Mouse (Mus musculus): ENCODE data around the gene Trim11. TPM values are rescaled to one million over a fixed set of nuclear protein-coding genes. Genes with fewer than 3 reads are reported as not detected.

Trim11 gene
- polyA plus RNA-seq, 1 experiment: 25.9 TPM

GRCm38 (mm10) chr11:58964216-58964615 is 13.7 kb upstream of the Trim11 start:
- Histone ChIP-seq H3K4me1 (ENCODE audit: control insufficient read depth, insufficient read depth, low read length) (peaks cover 3% of the 10 kb centered on the region; the same call in 1 of the 2 replicates), H3K27ac (ENCODE audit: insufficient read depth, low read length) (no peak overlapping the region), H3K4me3 (ENCODE audit: insufficient read depth, low read length) (no peak overlapping the region)
- TF ChIP-seq CTCF (IDR thresholded peaks at IDR 0.05; ENCODE audit: extremely low read depth, insufficient read depth, low read length) (no peak), POLR2A (IDR thresholded peaks at IDR 0.05; ENCODE audit: extremely low read depth, insufficient read depth, low read length) (no peak)

GRCm38 (mm10) chr11:58965001-58965760 is 12.7 kb upstream of the Trim11 start:
- no peaks in the 10 kb centered on the region for H3K4me1 ChIP-seq (ENCODE audit: control insufficient read depth, insufficient read depth, low read length)
- no peak overlapping the region for H3K27ac ChIP-seq (ENCODE audit: insufficient read depth, low read length)
- TF ChIP-seq POLR2A (IDR thresholded peaks at IDR 0.05; ENCODE audit: extremely low read depth, insufficient read depth, low read length): no peak
- no peak for TF ChIP-seq CTCF (IDR thresholded peaks at IDR 0.05; ENCODE audit: extremely low read depth, insufficient read depth, low read length)
- no peak overlapping the region for H3K4me3 ChIP-seq (ENCODE audit: insufficient read depth, low read length)

GRCm38 (mm10) chr11:58967346-58967745 is 10.5 kb upstream of the Trim11 start:
- no peak overlapping the region for H3K27ac ChIP-seq (ENCODE audit: insufficient read depth, low read length)
- H3K4me1 ChIP-seq (ENCODE audit: control insufficient read depth, insufficient read depth, low read length): no peaks in the 10 kb centered on the region
- no peak overlapping the region for H3K4me3 ChIP-seq (ENCODE audit: insufficient read depth, low read length)
- TF ChIP-seq CTCF (IDR thresholded peaks at IDR 0.05; ENCODE audit: extremely low read depth, insufficient read depth, low read length): peak; percentile 44; the same call in 1 of the 2 replicates
- no peak for TF ChIP-seq POLR2A (IDR thresholded peaks at IDR 0.05; ENCODE audit: extremely low read depth, insufficient read depth, low read length)

GRCm38 (mm10) chr11:58968551-58968950 is 9.3 kb upstream of the Trim11 start:
- Histone ChIP-seq H3K4me3 (ENCODE audit: insufficient read depth, low read length) (no peak overlapping the region), H3K27ac (ENCODE audit: insufficient read depth, low read length) (no peak overlapping the region), H3K4me1 (ENCODE audit: control insufficient read depth, insufficient read depth, low read length) (no peaks in the 10 kb centered on the region)
- TF ChIP-seq CTCF (IDR thresholded peaks at IDR 0.05; ENCODE audit: extremely low read depth, insufficient read depth, low read length) (no peak), POLR2A (IDR thresholded peaks at IDR 0.05; ENCODE audit: extremely low read depth, insufficient read depth, low read length) (no peak)

GRCm38 (mm10) chr11:58969027-58969426 is 8.9 kb upstream of the Trim11 start:
- TF ChIP-seq CTCF (IDR thresholded peaks at IDR 0.05; ENCODE audit: extremely low read depth, insufficient read depth, low read length): no peak
- no peak for TF ChIP-seq POLR2A (IDR thresholded peaks at IDR 0.05; ENCODE audit: extremely low read depth, insufficient read depth, low read length)
- no peak overlapping the region for H3K27ac ChIP-seq (ENCODE audit: insufficient read depth, low read length)
- H3K4me1 ChIP-seq (ENCODE audit: control insufficient read depth, insufficient read depth, low read length): no peaks in the 10 kb centered on the region
- H3K4me3 ChIP-seq (ENCODE audit: insufficient read depth, low read length): no peak overlapping the region

- no peak for TF ChIP-seq POLR2A (IDR thresholded peaks at IDR 0.05; ENCODE audit: extremely low read depth, insufficient read depth, low read length)
- no peak for TF ChIP-seq CTCF (IDR thresholded peaks at IDR 0.05; ENCODE audit: extremely low read depth, insufficient read depth, low read length)
- H3K4me1 ChIP-seq (ENCODE audit: control insufficient read depth, insufficient read depth, low read length): no peaks in the 10 kb centered on the region
- no peak overlapping the region for H3K27ac ChIP-seq (ENCODE audit: insufficient read depth, low read length)
- no peak overlapping the region for H3K4me3 ChIP-seq (ENCODE audit: insufficient read depth, low read length)
These were observed 8.2 kb upstream of the Trim11 start for GRCm38 (mm10) chr11:58969659-58970058.

GRCm38 (mm10) chr11:58970831-58971530 is 6.9 kb upstream of the Trim11 start:
- H3K4me1 ChIP-seq (ENCODE audit: control insufficient read depth, insufficient read depth, low read length): no peaks in the 10 kb centered on the region
- H3K4me3 ChIP-seq (ENCODE audit: insufficient read depth, low read length): no peak overlapping the region
- TF ChIP-seq CTCF (IDR thresholded peaks at IDR 0.05; ENCODE audit: extremely low read depth, insufficient read depth, low read length): no peak
- H3K27ac ChIP-seq (ENCODE audit: insufficient read depth, low read length): no peak overlapping the region

GRCm38 (mm10) chr11:58971796-58972195 is 6.1 kb upstream of the Trim11 start:
- TF ChIP-seq POLR2A (IDR thresholded peaks at IDR 0.05; ENCODE audit: extremely low read depth, insufficient read depth, low read length): no peak
- Histone ChIP-seq H3K4me3 (ENCODE audit: insufficient read depth, low read length) (no peak overlapping the region), H3K27ac (ENCODE audit: insufficient read depth, low read length) (no peak overlapping the region), H3K4me1 (ENCODE audit: control insufficient read depth, insufficient read depth, low read length) (no peaks in the 10 kb centered on the region)

GRCm38 (mm10) chr11:58974414-58974813 is 3.5 kb upstream of the Trim11 start:
- no peak for TF ChIP-seq POLR2A (IDR thresholded peaks at IDR 0.05; ENCODE audit: extremely low read depth, insufficient read depth, low read length)
- TF ChIP-seq CTCF (IDR thresholded peaks at IDR 0.05; ENCODE audit: extremely low read depth, insufficient read depth, low read length): no peak
- H3K27ac ChIP-seq (ENCODE audit: insufficient read depth, low read length): no peak overlapping the region
- no peak overlapping the region for H3K4me3 ChIP-seq (ENCODE audit: insufficient read depth, low read length)
- H3K4me1 ChIP-seq (ENCODE audit: control insufficient read depth, insufficient read depth, low read length): 0 out of 2 replicates have a peak, but pooled peaks cover 2% of the 10 kb centered on the region

- TF ChIP-seq POLR2A (IDR thresholded peaks at IDR 0.05; ENCODE audit: extremely low read depth, insufficient read depth, low read length) (no peak), CTCF (IDR thresholded peaks at IDR 0.05; ENCODE audit: extremely low read depth, insufficient read depth, low read length) (no peak)
- H3K27ac ChIP-seq (ENCODE audit: insufficient read depth, low read length): no peak overlapping the region
- H3K4me1 ChIP-seq (ENCODE audit: control insufficient read depth, insufficient read depth, low read length): peaks cover 6% of the 10 kb centered on the region; the same call in 1 of the 2 replicates
- peak overlapping the region; percentile 80 for H3K4me3 ChIP-seq (ENCODE audit: insufficient read depth, low read length)
These were observed 743 bp upstream of the Trim11 start for GRCm38 (mm10) chr11:58977150-58977549.

Data from cortical plate, adult 2 months (tissue).